Mouse (Mus musculus): Measurements from ENCODE around the gene Glod4.

GRCm38 (mm10) chr11:76148055-76149008 is 95.2 kb downstream of the Glod4 start:
- TF ChIP-seq POLR2A (IDR thresholded peaks at IDR 0.05; ENCODE audit: low read depth, low read length), result no peak
- TF ChIP-seq CTCF (IDR thresholded peaks at IDR 0.05; ENCODE audit: extremely low read depth, insufficient read length, insufficient replicate concordance, low read depth, low read length), result no peak

Data from small intestine, adult 2 months (tissue).